Mouse (Mus musculus): ENCODE data around the gene Sec13. TPM values are rescaled to one million over a fixed set of nuclear protein-coding genes. Genes with fewer than 3 reads are reported as not detected.

Sec13 gene
- total and polyA plus RNA-seq, 3 experiments, result 145 to 257 (median 209) TPM

DNA sequence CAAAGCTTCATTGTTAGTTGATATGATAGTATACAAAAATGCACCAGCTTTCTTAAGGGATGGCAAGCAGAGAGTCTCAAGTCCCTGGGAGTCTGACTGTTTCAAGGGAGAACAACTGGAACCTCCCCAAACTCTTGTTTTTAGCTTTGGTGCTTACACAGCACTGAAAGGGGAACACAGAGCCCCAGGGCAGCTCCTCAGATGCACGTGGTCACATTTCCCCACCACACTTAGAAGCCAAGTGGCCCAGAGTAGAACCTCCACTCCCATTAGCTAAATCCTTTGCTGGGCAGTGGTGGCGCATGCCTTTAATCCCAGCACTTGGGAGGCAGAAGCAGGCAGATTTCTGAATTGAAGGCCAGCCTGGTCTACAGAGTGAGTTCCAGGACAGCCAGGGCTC lies 882 bp upstream of the Sec13 start:
- no peak for DNase-seq (ENCODE audit: extremely low read depth)
- Histone ChIP-seq H3K4me2 (ENCODE audit: insufficient read depth, low read depth, poor library complexity, severe bottlenecking) (no peak overlapping the region), H3K9me3 (replicated peaks; ENCODE audit: low read length) (no peaks in the 10 kb centered on the region), H3K4me3 (replicated peaks in 1 of 3; ENCODE audit: low read depth in 2 of 3, low read length in 2 of 3, poor library complexity in 1 of 3) (no peak overlapping the region), H3K9ac (ENCODE audit: insufficient read depth, low read depth) (no peak overlapping the region), H3K27ac (ENCODE audit: insufficient read depth, low read depth) (no peak overlapping the region), H3K36me3 (replicated peaks in 1 of 2; ENCODE audit: control insufficient read depth in 1 of 2, insufficient read depth in 1 of 2, low read length in 1 of 2) (peaks cover 15 to 22% of the 10 kb centered on the region in 2 experiments), H3K27me3 (replicated peaks) (peaks cover 49% of the 10 kb centered on the region), H3K79me2 (replicated peaks; ENCODE audit: control insufficient read depth, extremely low read depth, insufficient read depth, poor library complexity, severe bottlenecking) (peaks cover 34% of the 10 kb centered on the region), H3K4me1 (ENCODE audit: control insufficient read depth in 1 of 2, insufficient read depth in 2 of 2) (peaks cover 0 to 15% of the 10 kb centered on the region in 2 experiments; a peak in 2 of 4 replicates)
- in situ Hi-C loops (cut with MboI; ENCODE audit: low pct_ligation_motif_present, low pct_unique_long_range_greater_than_20kb, low sequenced_read_pairs), result no loop called here
- dilution Hi-C loops (cut with MboI; ENCODE audit: extremely low pct_ligation_motif_present, extremely low pct_unique_long_range_greater_than_20kb, low sequenced_read_pairs), result no loop called here
- TF ChIP-seq MAX (IDR thresholded peaks at IDR 0.05; ENCODE audit: low read length) (no peak), TBP (conservative IDR thresholded peaks at IDR 0.05; ENCODE audit: low read depth, low read length) (no peak), ZMIZ1 (IDR thresholded peaks at IDR 0.05; ENCODE audit: low read depth, low read length) (no peak), HCFC1 (IDR thresholded peaks at IDR 0.05; ENCODE audit: low read depth, low read length) (no peak), TCF12 (IDR thresholded peaks at IDR 0.05; ENCODE audit: low read depth, low read length) (no peak), RCOR1 (conservative IDR thresholded peaks at IDR 0.05; ENCODE audit: low read depth, low read length) (no peak), IRF4 (IDR thresholded peaks at IDR 0.05; ENCODE audit: low read depth, low read length) (no peak), ELF1 (IDR thresholded peaks at IDR 0.05; ENCODE audit: low read depth, low read length) (no peak), E2F4 (IDR thresholded peaks at IDR 0.05; ENCODE audit: insufficient replicate concordance, low read depth, low read length) (no peak), UBTF (IDR thresholded peaks at IDR 0.05; ENCODE audit: low read depth, low read length) (no peak), NELFE (IDR thresholded peaks at IDR 0.05; ENCODE audit: low read depth, low read length) (no peak), CHD2 (IDR thresholded peaks at IDR 0.05; ENCODE audit: low read length) (no peak), POLR2AphosphoS2 (IDR thresholded peaks at IDR 0.05; ENCODE audit: low read depth, low read length) (no peak)

DNA sequence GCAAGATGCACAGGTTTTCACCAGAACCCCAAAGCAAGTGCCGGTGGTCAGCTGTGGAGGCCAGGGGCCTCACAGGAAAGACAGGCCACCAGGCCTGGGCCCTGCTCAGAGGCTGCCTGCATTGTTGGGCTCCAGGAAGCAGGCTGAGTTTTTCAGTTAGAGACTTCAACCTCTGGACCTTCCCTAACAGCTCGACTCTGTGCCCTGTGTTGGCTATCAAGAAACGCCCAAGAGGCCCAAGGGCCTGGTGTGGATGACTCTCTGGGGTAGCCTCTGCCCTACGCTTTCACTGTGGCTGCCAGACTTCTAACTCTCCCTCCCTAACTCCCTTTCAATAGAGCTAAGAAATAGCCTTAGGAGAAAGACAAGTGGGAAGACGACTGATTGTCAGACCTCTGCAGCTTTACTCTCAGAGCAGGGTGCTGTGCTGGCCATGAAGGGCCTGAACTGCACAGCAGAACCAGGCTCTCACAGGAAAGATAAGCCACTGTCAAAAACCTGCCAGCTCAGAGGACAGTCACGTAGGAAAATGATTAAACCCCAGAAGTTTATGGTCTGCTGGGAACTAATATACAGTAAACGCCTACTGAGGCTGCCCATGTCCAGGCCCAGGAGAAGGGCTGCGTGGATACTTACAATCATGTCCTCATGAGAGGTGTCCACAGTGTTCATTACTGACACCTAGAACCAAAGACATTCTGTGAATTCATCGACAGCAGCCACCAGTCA lies 3.1 kb downstream of the Sec13 start:
- H3K79me2 ChIP-seq (replicated peaks; ENCODE audit: control insufficient read depth, extremely low read depth, insufficient read depth, poor library complexity, severe bottlenecking), result peaks cover 34% of the 10 kb centered on the region
- no peaks in the 10 kb centered on the region for H3K9me3 ChIP-seq (replicated peaks; ENCODE audit: low read length)
- TF ChIP-seq USF1 (IDR thresholded peaks at IDR 0.05; ENCODE audit: low read depth, low read length) (no peak), RCOR1 (conservative IDR thresholded peaks at IDR 0.05; ENCODE audit: low read depth, low read length) (no peak), POLR2A (IDR thresholded peaks at IDR 0.05; ENCODE audit: low read depth, low read length) (no peak), MAZ (IDR thresholded peaks at IDR 0.05; ENCODE audit: low read depth, low read length) (no peak), BHLHE40 (IDR thresholded peaks at IDR 0.05; ENCODE audit: low read depth, low read length) (no peak), MAX (IDR thresholded peaks at IDR 0.05; ENCODE audit: low read length) (no peak), USF2 (conservative IDR thresholded peaks at IDR 0.05; ENCODE audit: low read depth, low read length) (no peak), ZC3H11A (IDR thresholded peaks at IDR 0.05; ENCODE audit: low read depth, low read length) (no peak), GABPA (IDR thresholded peaks at IDR 0.05; ENCODE audit: insufficient replicate concordance, low read depth, low read length) (no peak), RAD21 (IDR thresholded peaks at IDR 0.05; ENCODE audit: low read depth, low read length) (no peak), NELFE (IDR thresholded peaks at IDR 0.05; ENCODE audit: low read depth, low read length) (no peak), IRF4 (IDR thresholded peaks at IDR 0.05; ENCODE audit: low read depth, low read length) (no peak), MXI1 (IDR thresholded peaks at IDR 0.05; ENCODE audit: low read depth, low read length) (no peak), SMC3 (IDR thresholded peaks at IDR 0.05; ENCODE audit: low read depth, low read length) (no peak), UBTF (IDR thresholded peaks at IDR 0.05; ENCODE audit: low read depth, low read length) (no peak), NRF1 (IDR thresholded peaks at IDR 0.05; ENCODE audit: low read depth, low read length) (no peak), JUND (conservative IDR thresholded peaks at IDR 0.05; ENCODE audit: low read depth, low read length) (no peak), ZKSCAN1 (IDR thresholded peaks at IDR 0.05; ENCODE audit: borderline replicate concordance, low read depth, low read length) (no peak)
- in situ Hi-C loops (cut with MboI; ENCODE audit: low pct_ligation_motif_present, low pct_unique_long_range_greater_than_20kb, low sequenced_read_pairs) (no loop called here), dilution Hi-C loops (cut with MboI; ENCODE audit: extremely low pct_ligation_motif_present, extremely low pct_unique_long_range_greater_than_20kb, low sequenced_read_pairs) (no loop called here)
- H3K9ac ChIP-seq (ENCODE audit: insufficient read depth, low read depth), result no peak overlapping the region
- H3K4me1 ChIP-seq (ENCODE audit: control insufficient read depth in 1 of 2, insufficient read depth in 2 of 2), result peaks cover 0 to 15% of the 10 kb centered on the region in 2 experiments; a peak in 2 of 4 replicates
- H3K4me3 ChIP-seq (replicated peaks in 1 of 3; ENCODE audit: low read depth in 2 of 3, low read length in 2 of 3, poor library complexity in 1 of 3), result no peak overlapping the region
- DNase-seq (ENCODE audit: extremely low read depth), result no peak
- H3K4me2 ChIP-seq (ENCODE audit: insufficient read depth, low read depth, poor library complexity, severe bottlenecking), result no peak overlapping the region
- H3K27ac ChIP-seq (ENCODE audit: insufficient read depth, low read depth), result no peak overlapping the region
- H3K27me3 ChIP-seq (replicated peaks), result peaks cover 11% of the 10 kb centered on the region
- peaks cover 47 to 62% of the 10 kb centered on the region in 2 experiments for H3K36me3 ChIP-seq (replicated peaks in 1 of 2; ENCODE audit: control insufficient read depth in 1 of 2, insufficient read depth in 1 of 2, low read length in 1 of 2)
